Mouse (Mus musculus): ENCODE data around the gene Gabpb2. TPM values are rescaled to one million over a fixed set of nuclear protein-coding genes. Genes with fewer than 3 reads are reported as not detected.

Gabpb2 gene
- polyA plus RNA-seq, 1 experiment from 2014 or later = 4.8 TPM

GRCm38 (mm10) chr3:95186100-95186499 is 31.6 kb downstream of the Gabpb2 start:
- no peak overlapping the region for H3K4me3 ChIP-seq (ENCODE audit: low read depth, low read length)
- no peak overlapping the region for H3K4me2 ChIP-seq (ENCODE audit: low read depth)
- H3K9ac ChIP-seq (ENCODE audit: low read length) = no peak overlapping the region
- no peak overlapping the region for H3K27ac ChIP-seq (ENCODE audit: low read depth, low read length)
- no peaks in the 10 kb centered on the region for H3K4me1 ChIP-seq (ENCODE audit: control insufficient read depth, insufficient read depth, low read length)
- WGBS = 98% methylated on average over 2 of the region's 2 CpGs
- H3K9me3 ChIP-seq (ENCODE audit: control insufficient read depth, low read length) = no peaks in the 10 kb centered on the region
- ATAC-seq (ENCODE audit: insufficient read depth, low FRiP score, low TSS enrichment) (no peak), DNase-seq (ENCODE audit: low spot score) (no peak)
- no peaks in the 10 kb centered on the region for H3K27me3 ChIP-seq (ENCODE audit: control insufficient read depth, insufficient read depth, low read length)
- peaks cover 9% of the 10 kb centered on the region for H3K36me3 ChIP-seq (ENCODE audit: control insufficient read depth, insufficient read depth, low read length)

- peaks cover 7% of the 10 kb centered on the region for H3K36me3 ChIP-seq (ENCODE audit: control insufficient read depth, insufficient read depth, low read length)
Observed at GRCm38 (mm10) chr3:95184796-95185577, 32.7 kb downstream of the Gabpb2 start.

GRCm38 (mm10) chr3:95181841-95182240 is 35.9 kb downstream of the Gabpb2 start:
- H3K9ac ChIP-seq (ENCODE audit: low read length) = no peak overlapping the region
- H3K27me3 ChIP-seq (ENCODE audit: control insufficient read depth, insufficient read depth, low read length) = no peaks in the 10 kb centered on the region
- no peak overlapping the region for H3K4me2 ChIP-seq (ENCODE audit: low read depth)
- H3K27ac ChIP-seq (ENCODE audit: low read depth, low read length) = no peak overlapping the region
- ATAC-seq (ENCODE audit: insufficient read depth, low FRiP score, low TSS enrichment) = no peak
- WGBS = 63% methylated on average over 1 of the region's 1 CpGs
- H3K9me3 ChIP-seq (ENCODE audit: control insufficient read depth, low read length) = no peaks in the 10 kb centered on the region
- H3K36me3 ChIP-seq (ENCODE audit: control insufficient read depth, insufficient read depth, low read length) = peaks cover 5% of the 10 kb centered on the region
- DNase-seq (ENCODE audit: low spot score) = no peak
- no peaks in the 10 kb centered on the region for H3K4me1 ChIP-seq (ENCODE audit: control insufficient read depth, insufficient read depth, low read length)
- H3K4me3 ChIP-seq (ENCODE audit: low read depth, low read length) = no peak overlapping the region

More at GRCm38 (mm10) chr3:95184796-95185577, 32.7 kb downstream of the Gabpb2 start:
- H3K4me2 ChIP-seq (ENCODE audit: low read depth) = no peak overlapping the region
- no peaks in the 10 kb centered on the region for H3K27me3 ChIP-seq (ENCODE audit: control insufficient read depth, insufficient read depth, low read length)
- no peaks in the 10 kb centered on the region for H3K9me3 ChIP-seq (ENCODE audit: control insufficient read depth, low read length)
- no peak overlapping the region for H3K4me3 ChIP-seq (ENCODE audit: low read depth, low read length)
- WGBS = 92% methylated on average over 9 of the region's 9 CpGs
- H3K9ac ChIP-seq (ENCODE audit: low read length) = no peak overlapping the region
- H3K4me1 ChIP-seq (ENCODE audit: control insufficient read depth, insufficient read depth, low read length) = no peaks in the 10 kb centered on the region
- DNase-seq (ENCODE audit: low spot score) (no peak), ATAC-seq (ENCODE audit: insufficient read depth, low FRiP score, low TSS enrichment) (no peak)
- no peak overlapping the region for H3K27ac ChIP-seq (ENCODE audit: low read depth, low read length)

GRCm38 (mm10) chr3:95179890-95180289 is 37.8 kb downstream of the Gabpb2 start:
- 71% methylated on average over 3 of the region's 3 CpGs for WGBS
- Histone ChIP-seq H3K27me3 (ENCODE audit: control insufficient read depth, insufficient read depth, low read length) (no peaks in the 10 kb centered on the region), H3K36me3 (ENCODE audit: control insufficient read depth, insufficient read depth, low read length) (peaks cover 2% of the 10 kb centered on the region; the same call in 1 of the 2 replicates), H3K9me3 (ENCODE audit: control insufficient read depth, low read length) (no peaks in the 10 kb centered on the region), H3K4me3 (ENCODE audit: low read depth, low read length) (no peak overlapping the region), H3K27ac (ENCODE audit: low read depth, low read length) (no peak overlapping the region), H3K4me1 (ENCODE audit: control insufficient read depth, insufficient read depth, low read length) (no peaks in the 10 kb centered on the region), H3K4me2 (ENCODE audit: low read depth) (no peak overlapping the region), H3K9ac (ENCODE audit: low read length) (no peak overlapping the region)
- DNase-seq (ENCODE audit: low spot score) = no peak
- ATAC-seq (ENCODE audit: insufficient read depth, low FRiP score, low TSS enrichment) = no peak

- Histone ChIP-seq H3K4me1 (ENCODE audit: control insufficient read depth, insufficient read depth, low read length) (no peaks in the 10 kb centered on the region), H3K4me2 (ENCODE audit: low read depth) (no peak overlapping the region), H3K9me3 (ENCODE audit: control insufficient read depth, low read length) (no peaks in the 10 kb centered on the region), H3K4me3 (ENCODE audit: low read depth, low read length) (no peak overlapping the region), H3K27ac (ENCODE audit: low read depth, low read length) (no peak overlapping the region), H3K27me3 (ENCODE audit: control insufficient read depth, insufficient read depth, low read length) (peaks cover under 1% of the 10 kb centered on the region), H3K9ac (ENCODE audit: low read length) (no peak overlapping the region), H3K36me3 (ENCODE audit: control insufficient read depth, insufficient read depth, low read length) (peaks cover 2% of the 10 kb centered on the region; the same call in 1 of the 2 replicates)
- WGBS = 86% methylated on average over 5 of the region's 5 CpGs
- ATAC-seq (ENCODE audit: insufficient read depth, low FRiP score, low TSS enrichment) = no peak
- DNase-seq (ENCODE audit: low spot score) = no peak
Observed at GRCm38 (mm10) chr3:95178948-95179347, 38.8 kb downstream of the Gabpb2 start.

GRCm38 (mm10) chr3:95177583-95177982 is 40.1 kb downstream of the Gabpb2 start:
- no peak overlapping the region for H3K9ac ChIP-seq (ENCODE audit: low read length)
- peaks cover 3% of the 10 kb centered on the region; the same call in 1 of the 2 replicates for H3K4me1 ChIP-seq (ENCODE audit: control insufficient read depth, insufficient read depth, low read length)
- WGBS = 70% methylated on average over 6 of the region's 6 CpGs
- DNase-seq (ENCODE audit: low spot score) (no peak), ATAC-seq (ENCODE audit: insufficient read depth, low FRiP score, low TSS enrichment) (no peak)
- H3K27ac ChIP-seq (ENCODE audit: low read depth, low read length) = no peak overlapping the region
- peaks cover 14% of the 10 kb centered on the region for H3K27me3 ChIP-seq (ENCODE audit: control insufficient read depth, insufficient read depth, low read length)
- H3K4me2 ChIP-seq (ENCODE audit: low read depth) = no peak overlapping the region
- no peaks in the 10 kb centered on the region for H3K9me3 ChIP-seq (ENCODE audit: control insufficient read depth, low read length)
- H3K36me3 ChIP-seq (ENCODE audit: control insufficient read depth, insufficient read depth, low read length) = peaks cover 2% of the 10 kb centered on the region; the same call in 1 of the 2 replicates
- H3K4me3 ChIP-seq (ENCODE audit: low read depth, low read length) = no peak overlapping the region

GRCm38 (mm10) chr3:95176500-95176899 is 41.2 kb downstream of the Gabpb2 start:
- no peak for DNase-seq (ENCODE audit: low spot score)

GRCm38 (mm10) chr3:95174011-95174592 is 43.6 kb downstream of the Gabpb2 start:
- Histone ChIP-seq H3K36me3 (ENCODE audit: control insufficient read depth, insufficient read depth, low read length) (peaks cover 20% of the 10 kb centered on the region), H3K27me3 (ENCODE audit: control insufficient read depth, insufficient read depth, low read length) (peaks cover 43% of the 10 kb centered on the region), H3K4me3 (ENCODE audit: low read depth, low read length) (no peak overlapping the region), H3K9me3 (ENCODE audit: control insufficient read depth, low read length) (no peaks in the 10 kb centered on the region), H3K9ac (ENCODE audit: low read length) (no peak overlapping the region), H3K4me1 (ENCODE audit: control insufficient read depth, insufficient read depth, low read length) (peaks cover 3% of the 10 kb centered on the region; the same call in 1 of the 2 replicates), H3K27ac (ENCODE audit: low read depth, low read length) (no peak overlapping the region), H3K4me2 (ENCODE audit: low read depth) (no peak overlapping the region)
- 2% methylated on average over 16 of the region's 16 CpGs for WGBS
- ATAC-seq (ENCODE audit: insufficient read depth, low FRiP score, low TSS enrichment) (peak; percentile 54), DNase-seq (ENCODE audit: low spot score) (peak; percentile 86)

More at GRCm38 (mm10) chr3:95176500-95176899, 41.2 kb downstream of the Gabpb2 start:
- Histone ChIP-seq H3K36me3 (ENCODE audit: control insufficient read depth, insufficient read depth, low read length) (peaks cover 7% of the 10 kb centered on the region), H3K4me3 (ENCODE audit: low read depth, low read length) (no peak overlapping the region), H3K4me1 (ENCODE audit: control insufficient read depth, insufficient read depth, low read length) (peaks cover 3% of the 10 kb centered on the region; the same call in 1 of the 2 replicates), H3K27ac (ENCODE audit: low read depth, low read length) (no peak overlapping the region), H3K27me3 (ENCODE audit: control insufficient read depth, insufficient read depth, low read length) (peaks cover 25% of the 10 kb centered on the region), H3K9me3 (ENCODE audit: control insufficient read depth, low read length) (no peaks in the 10 kb centered on the region), H3K4me2 (ENCODE audit: low read depth) (no peak overlapping the region), H3K9ac (ENCODE audit: low read length) (no peak overlapping the region)
- no peak for ATAC-seq (ENCODE audit: insufficient read depth, low FRiP score, low TSS enrichment)
- 82% methylated on average over 3 of the region's 3 CpGs for WGBS
